Mouse (Mus musculus) liver, adult 2 months (tissue): Measurements from ENCODE around the gene Shisa2. TPM values are rescaled to one million over a fixed set of nuclear protein-coding genes. Genes with fewer than 3 reads are reported as not detected.

ENCODE experiments used
- DNase-seq: peaks from one replicate; pipeline ENCODE4 v3.0.0-alpha.2; 2011; ENCODE audit warnings: low read depth, low spot score; ENCODE audit errors: extremely low read depth
- H3K27ac ChIP-seq: fragments of 200-500 bp; replicated peaks from 2 replicates; pipeline ENCODE4 v1.5.1; 2012; ENCODE audit warnings: low read depth, mild to moderate bottlenecking, control low read depth, inconsistent platforms, low read length; ENCODE audit not compliant: insufficient read depth
- H3K27me3 ChIP-seq: fragments of 200-500 bp; 2 replicates; pipeline ENCODE4 v1.6.1; 2012; ENCODE audit warnings: mild to moderate bottlenecking, moderate library complexity, low read length, inconsistent platforms; ENCODE audit not compliant: control insufficient read depth, insufficient read depth
- H3K36me3 ChIP-seq: fragments of 200-500 bp; 2 replicates; pipeline ENCODE4 v1.6.1; 2012; ENCODE audit warnings: low read length, inconsistent platforms; ENCODE audit not compliant: control insufficient read depth, insufficient read depth
- H3K4me1 ChIP-seq: fragments of 200-500 bp; 2 replicates; pipeline ENCODE4 v1.6.1; 2011; ENCODE audit warnings: low read length; ENCODE audit not compliant: control insufficient read depth, insufficient read depth
- H3K4me3 ChIP-seq: fragments of 200-500 bp; 2 replicates; pipeline ENCODE4 v1.5.1; 2011; ENCODE audit warnings: low read depth, mild to moderate bottlenecking, control low read depth, low read length, moderate library complexity; ENCODE audit not compliant: insufficient read depth
- H3K79me2 ChIP-seq: fragments of 200-500 bp; 2 replicates; pipeline ENCODE4 v1.6.1; 2012; ENCODE audit warnings: inconsistent platforms, mild to moderate bottlenecking, low read length, moderate library complexity; ENCODE audit not compliant: control insufficient read depth, insufficient read depth
- H3K9ac ChIP-seq: fragments of 200-500 bp; 2 replicates; pipeline ENCODE4 v1.6.1; 2012; ENCODE audit warnings: low read depth, mild to moderate bottlenecking, control low read depth, inconsistent platforms, low read length
- CTCF ChIP-seq: fragments of 200-500 bp; IDR thresholded peaks from 2 replicates; pipeline ENCODE4 v1.5.1; 2011; ENCODE audit warnings: low read depth, low read length, control low read depth
- POLR2A ChIP-seq: fragments of 200-500 bp; IDR thresholded peaks from 2 replicates; pipeline ENCODE4 v1.6.1; 2011; ENCODE audit warnings: low read length, control low read depth; ENCODE audit not compliant: insufficient read depth; ENCODE audit errors: extremely low read depth
- WGBS: fragments of 180-500 bp; shearing (Covaris S2); methylation state at CpG from one replicate; pipeline ENCODE4 v1.1.7; 2018; 5-methylcytosine and 5-hydroxymethylcytosine counted together
- polyA plus RNA-seq: library from polyadenylated mRNA; depleted of rRNA; stranded (reverse); fragments of >200 nt; gene quantifications from 2 replicates; pipeline ENCODE4 v1.2.3, GENCODE M21; 2012; rRNA removed
- total RNA-seq: library from RNA; depleted of rRNA; stranded (reverse); fragments of >200 nt; gene quantifications from 2 replicates; pipeline ENCODE4 v1.2.3, GENCODE M21; 2014; rRNA removed

Gene Shisa2
- total RNA-seq (0.18 and 0.20 TPM in 2 replicates), polyA plus RNA-seq (0.26 and 0.48 TPM in 2 replicates)

DNA sequence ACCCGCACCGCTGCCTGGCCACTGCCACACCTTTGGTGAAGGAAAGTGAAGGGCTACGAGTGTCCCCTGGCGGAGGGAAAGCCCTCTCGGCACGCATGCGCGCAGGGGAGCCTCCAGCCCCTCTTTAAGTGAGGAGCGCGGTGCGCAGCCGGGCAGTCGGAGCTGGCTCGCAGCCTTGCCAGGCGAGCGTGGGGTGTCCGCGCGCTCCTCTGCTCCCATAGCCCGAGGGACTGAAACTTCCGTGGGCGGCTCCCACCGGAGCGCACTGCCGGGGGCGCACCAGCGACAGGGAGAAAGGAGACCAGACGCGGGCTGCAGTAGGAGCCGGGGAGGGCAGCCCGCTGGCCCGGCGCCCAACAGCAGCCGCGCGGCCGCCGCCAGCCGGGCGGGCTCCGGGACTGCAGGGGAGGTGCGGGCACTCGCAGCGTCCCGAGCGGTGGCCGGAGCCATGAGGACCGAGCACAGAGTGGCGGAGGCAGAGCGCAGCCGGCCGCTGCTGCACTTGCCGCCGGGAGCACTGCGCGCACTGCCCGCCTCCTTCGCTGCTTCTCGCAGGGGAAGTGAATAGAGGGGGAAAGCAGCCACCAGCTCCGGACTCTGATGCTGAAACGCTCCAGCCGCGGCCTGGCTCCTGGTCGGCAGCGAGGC is at the start of gene Shisa2:
Gene Shisa2, plus strand, starts transcription at position 151 of the 648 bp plus-strand sequence.
- Histone ChIP-seq H3K4me3 (peak within 1 kb of the TSS; percentile 47), H3K27ac (no peak within 1 kb of the TSS), H3K36me3 (no peaks in the 10 kb centered on the region), H3K9ac (peak within 1 kb of the TSS; percentile 21; the same call in 1 of the 2 replicates), H3K4me1 (no peaks in the 10 kb centered on the region), H3K27me3 (peaks cover 11% of the 10 kb centered on the region), H3K79me2 (no peaks in the 10 kb centered on the region)
- DNase-seq = no peak
- no peak for TF ChIP-seq POLR2A
- peak; percentile 6; the same call in 1 of the 2 replicates for TF ChIP-seq CTCF
- WGBS = under 1% methylated on average over 61 of the region's 65 CpGs

- no peak overlapping the region for H3K9ac ChIP-seq
- H3K4me3 ChIP-seq = no peak overlapping the region
- H3K36me3 ChIP-seq = peaks cover 50% of the 10 kb centered on the region
- H3K79me2 ChIP-seq = no peaks in the 10 kb centered on the region
- H3K4me1 ChIP-seq = no peaks in the 10 kb centered on the region
- H3K27me3 ChIP-seq = no peaks in the 10 kb centered on the region
- TF ChIP-seq POLR2A (no peak), CTCF (no peak)
- H3K27ac ChIP-seq = no peak overlapping the region
- WGBS = 87% methylated on average over 5 of the region's 5 CpGs
- no peak for DNase-seq
These were observed 48.7 kb upstream of the Shisa2 start for GRCm38 (mm10) chr14:59576385-59576784.

- H3K27me3 ChIP-seq = no peaks in the 10 kb centered on the region
- DNase-seq = no peak
- peaks cover 54% of the 10 kb centered on the region for H3K36me3 ChIP-seq
- H3K9ac ChIP-seq = no peak overlapping the region
- no peak overlapping the region for H3K27ac ChIP-seq
- no peaks in the 10 kb centered on the region for H3K79me2 ChIP-seq
- H3K4me3 ChIP-seq = no peak overlapping the region
- no peak for TF ChIP-seq POLR2A
- TF ChIP-seq CTCF = 0 out of 2 replicates have a peak, but pooled peaks have one; percentile 9
- 73% methylated on average over 1 of the region's 1 CpGs for whole genome bisulfite sequencing
- no peaks in the 10 kb centered on the region for H3K4me1 ChIP-seq
These were observed 34.5 kb upstream of the Shisa2 start for GRCm38 (mm10) chr14:59590614-59591013.

GRCm38 (mm10) chr14:59591901-59592300 is 33.2 kb upstream of the Shisa2 start:
- no peak for DNase-seq
- H3K79me2 ChIP-seq = peaks cover 5% of the 10 kb centered on the region; the same call in 1 of the 2 replicates
- H3K4me1 ChIP-seq = peaks cover 6% of the 10 kb centered on the region
- H3K36me3 ChIP-seq = peaks cover 44% of the 10 kb centered on the region
- 81% methylated on average over 8 of the region's 8 CpGs for WGBS
- H3K27me3 ChIP-seq = no peaks in the 10 kb centered on the region
- H3K27ac ChIP-seq = no peak overlapping the region
- no peak overlapping the region for H3K4me3 ChIP-seq
- TF ChIP-seq POLR2A (no peak), CTCF (no peak)
- no peak overlapping the region for H3K9ac ChIP-seq

- TF ChIP-seq CTCF (no peak), POLR2A (no peak)
- Histone ChIP-seq H3K4me3 (no peak overlapping the region), H3K79me2 (peaks cover 5% of the 10 kb centered on the region; the same call in 1 of the 2 replicates), H3K9ac (no peak overlapping the region), H3K4me1 (peaks cover 6% of the 10 kb centered on the region), H3K27me3 (no peaks in the 10 kb centered on the region), H3K27ac (no peak overlapping the region), H3K36me3 (peaks cover 42% of the 10 kb centered on the region)
- WGBS = 95% methylated on average over 3 of the region's 3 CpGs
- DNase-seq = no peak
These were observed 32.5 kb upstream of the Shisa2 start for GRCm38 (mm10) chr14:59592593-59592992.

- no peak for DNase-seq
- WGBS = 94% methylated on average over 3 of the region's 3 CpGs
- no peak overlapping the region for H3K9ac ChIP-seq
- H3K27me3 ChIP-seq = no peaks in the 10 kb centered on the region
- no peak overlapping the region for H3K4me3 ChIP-seq
- H3K27ac ChIP-seq = no peak overlapping the region
- peaks cover 5% of the 10 kb centered on the region; the same call in 1 of the 2 replicates for H3K79me2 ChIP-seq
- H3K36me3 ChIP-seq = peaks cover 24% of the 10 kb centered on the region; the same call in 1 of the 2 replicates
- peaks cover 6% of the 10 kb centered on the region for H3K4me1 ChIP-seq
- TF ChIP-seq POLR2A (no peak), CTCF (no peak)
These were observed 30.1 kb upstream of the Shisa2 start for GRCm38 (mm10) chr14:59594988-59595387.
